Mouse (Mus musculus): Measurements from ENCODE around the gene Carmil1.

DNA sequence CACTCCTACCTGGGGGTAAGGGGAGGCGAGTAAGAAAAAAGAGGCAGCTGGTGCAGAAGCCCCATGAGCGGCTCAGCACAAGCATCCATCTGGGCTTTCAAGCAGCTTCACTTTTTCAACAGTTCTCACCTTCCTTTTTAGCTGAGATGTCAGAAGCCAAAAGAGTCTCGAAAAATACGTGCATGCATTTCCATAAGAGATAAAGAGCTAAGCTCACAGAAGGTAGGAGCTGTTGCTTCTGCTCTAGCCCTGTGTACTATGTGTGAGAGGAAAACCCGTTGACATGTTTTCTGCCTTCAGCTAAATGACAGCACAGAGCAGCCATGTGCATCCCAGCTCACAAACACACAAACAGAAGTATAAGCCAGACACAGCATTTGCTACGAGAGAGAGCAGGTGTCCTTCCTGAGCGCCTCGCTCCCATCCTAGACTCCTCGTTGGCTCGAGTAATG is 123.0 kb downstream of the Carmil1 start:
- no peak for TF ChIP-seq CTCF (IDR thresholded peaks at IDR 0.05; ENCODE audit: low read depth)
- no peak for TF ChIP-seq EP300 (IDR thresholded peaks at IDR 0.05; ENCODE audit: low read depth)

Measured in liver, postnatal 0 days (tissue).